Mouse (Mus musculus) MN1 (cell line): ENCODE data around the gene Dydc2.

Experiments used
- DNase-seq: peaks from one replicate; pipeline ENCODE4 v3.0.0-alpha.2; 2016; ENCODE audit warnings: low spot score

Gene Dydc2

GRCm38 (mm10) chr14:40999904-41000645, 68.9 kb downstream of the Dydc2 start:
- DNase-seq = no peak
